Mouse (Mus musculus) lung, postnatal 0 days (tissue): ENCODE results near the gene Ccdc117. TPM values are rescaled to one million over a fixed set of nuclear protein-coding genes. Genes with fewer than 3 reads are reported as not detected.

Experiments
- ATAC-seq: fragments of 200-750 bp; cut with Nextera tagmentation; 2 replicates; pipeline ENCODE4 v1.8.0; 2017; ENCODE audit warnings: moderate library complexity
- DNase-seq: peaks from one replicate; pipeline ENCODE4 v3.0.0-alpha.2; 2016; ENCODE audit warnings: low spot score
- H3K27ac ChIP-seq: fragments of 300-500 bp; sonication (generic); 2 replicates; pipeline ENCODE4 v1.5.1; 2014; ENCODE audit warnings: antibody characterized with exemption, mild to moderate bottlenecking, low read length, mixed read lengths
- H3K27me3 ChIP-seq: fragments of 300-500 bp; sonication (generic); replicated peaks from 2 replicates; pipeline ENCODE4 v1.6.1; 2014; ENCODE audit warnings: low read length, mixed read lengths; ENCODE audit not compliant: insufficient read depth
- H3K36me3 ChIP-seq: fragments of 300-500 bp; sonication (generic); 2 replicates; pipeline ENCODE4 v1.6.1; 2014; ENCODE audit warnings: low read length, mixed read lengths; ENCODE audit not compliant: insufficient read depth
- H3K4me1 ChIP-seq: fragments of 300-500 bp; sonication (generic); 2 replicates; pipeline ENCODE4 v1.6.1; 2014; ENCODE audit warnings: antibody characterized with exemption, low read depth, low read length, mixed read lengths; ENCODE audit not compliant: insufficient read depth
- H3K4me2 ChIP-seq: fragments of 300-500 bp; sonication (generic); replicated peaks from 2 replicates; pipeline ENCODE4 v1.6.1; 2014; ENCODE audit warnings: low read depth, mild to moderate bottlenecking, low read length, moderate library complexity, mixed read lengths
- H3K4me3 ChIP-seq: fragments of 300-500 bp; sonication (generic); 2 replicates; pipeline ENCODE4 v1.5.1; 2014; ENCODE audit warnings: low read depth, low read length
- H3K9ac ChIP-seq: fragments of 300-500 bp; sonication (generic); replicated peaks from 2 replicates; pipeline ENCODE4 v1.6.1; 2014; ENCODE audit warnings: low read depth, mild to moderate bottlenecking
- H3K9me3 ChIP-seq: fragments of 300-500 bp; sonication (generic); 2 replicates; pipeline ENCODE4 v1.6.1; 2016; ENCODE audit warnings: low read length, mixed read lengths
- CTCF ChIP-seq: IDR thresholded peaks from 2 replicates; pipeline ENCODE4 v1.5.1; 2016; ENCODE audit warnings: antibody characterized with exemption, mild to moderate bottlenecking
- EP300 ChIP-seq: IDR thresholded peaks from 2 replicates; pipeline ENCODE4 v1.6.1; 2016; ENCODE audit warnings: antibody characterized with exemption, mild to moderate bottlenecking, control low read depth
- WGBS: fragments of 180-500 bp; shearing (Covaris S2); extraction: QIAGEN DNeasy Blood & Tissue Kit; methylation state at CpG from one replicate; pipeline ENCODE4 v1.1.7; 2014; 5-methylcytosine and 5-hydroxymethylcytosine counted together
- polyA plus RNA-seq: library from polyadenylated mRNA; unstranded; fragments of >200 nt; fragmentation: Nextera tagmentation; extraction: Ambion mirVana; gene quantifications from 2 replicates; pipeline ENCODE4 v1.2.1, GENCODE M21; 2015

Gene Ccdc117
- polyA plus RNA-seq = 13.4 and 13.9 TPM in 2 replicates

- Histone ChIP-seq H3K4me1 (peaks cover 5% of the 10 kb centered on the region; the same call in 1 of the 2 replicates), H3K9me3 (no peaks in the 10 kb centered on the region), H3K27ac (peak within 1 kb of the TSS; percentile 86), H3K27me3 (no peaks in the 10 kb centered on the region), H3K9ac (peak within 1 kb of the TSS; percentile 85), H3K36me3 (no peaks in the 10 kb centered on the region), H3K4me2 (peak within 1 kb of the TSS; percentile 80), H3K4me3 (peak within 1 kb of the TSS; percentile 84)
- peak; percentile 98 for DNase-seq
- peak; percentile 99 for ATAC-seq
- under 1% methylated on average over 63 of the region's 65 CpGs for WGBS
- TF ChIP-seq EP300 (no peak; the same call in 1 of the 2 replicates), CTCF (peak; percentile 60)
Observed at GRCm38 (mm10) chr11:5541799-5542481, at the start of gene Ccdc117. Gene Ccdc117 (minus strand): TSS chr11:5542187.

DNA sequence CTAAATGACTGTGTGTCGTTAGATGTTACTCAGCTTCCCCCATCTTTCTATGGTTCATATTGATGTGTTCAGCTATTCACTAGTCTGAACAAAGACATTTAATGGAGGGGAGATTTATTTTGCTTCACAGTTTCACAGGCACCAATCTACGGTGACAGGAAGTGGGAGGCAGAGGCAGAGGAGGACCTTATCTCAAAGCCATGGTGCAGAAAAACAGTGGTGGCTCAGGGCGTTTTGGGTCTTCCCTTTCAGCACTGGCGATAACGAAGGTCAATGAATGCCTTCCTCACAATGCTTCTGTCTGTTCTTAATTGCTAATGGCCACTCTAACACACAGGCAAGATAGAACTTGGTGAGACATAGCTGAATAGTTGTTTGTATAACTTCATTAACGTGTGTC, 33.1 kb upstream of the Ccdc117 start:
- no peak overlapping the region for H3K9ac ChIP-seq
- WGBS = 54% methylated on average over 6 of the region's 6 CpGs
- TF ChIP-seq CTCF (no peak), EP300 (no peak)
- no peaks in the 10 kb centered on the region for H3K27me3 ChIP-seq
- no peak overlapping the region for H3K4me3 ChIP-seq
- no peaks in the 10 kb centered on the region for H3K9me3 ChIP-seq
- H3K27ac ChIP-seq = no peak overlapping the region
- no peaks in the 10 kb centered on the region for H3K36me3 ChIP-seq
- DNase-seq (no peak), ATAC-seq (no peak)
- H3K4me2 ChIP-seq = no peak overlapping the region
- no peaks in the 10 kb centered on the region for H3K4me1 ChIP-seq

DNA sequence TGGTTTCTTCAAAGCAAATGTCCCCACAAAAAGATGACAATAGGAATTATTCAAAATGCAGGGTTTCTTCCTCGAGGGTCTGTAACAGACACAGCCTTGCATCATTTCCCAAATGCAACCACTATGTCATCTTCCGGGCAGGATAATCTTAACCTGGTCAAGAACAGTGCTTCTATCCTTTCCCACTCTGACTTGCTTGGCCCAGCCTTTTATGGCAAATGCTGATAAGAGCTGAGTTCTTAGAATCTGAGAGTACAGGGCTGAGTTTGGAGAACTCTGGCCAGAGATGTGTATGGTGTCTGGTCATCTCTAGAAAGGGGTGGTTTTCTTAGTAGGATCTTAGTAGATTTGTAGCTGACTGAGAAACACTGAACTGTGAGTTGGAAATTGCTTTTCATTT, 31.8 kb upstream of the Ccdc117 start:
- H3K4me3 ChIP-seq = no peak overlapping the region
- TF ChIP-seq EP300 (no peak), CTCF (no peak)
- H3K36me3 ChIP-seq = no peaks in the 10 kb centered on the region
- WGBS = 69% methylated on average over 2 of the region's 2 CpGs
- no peak overlapping the region for H3K4me2 ChIP-seq
- H3K9ac ChIP-seq = no peak overlapping the region
- no peak overlapping the region for H3K27ac ChIP-seq
- H3K9me3 ChIP-seq = no peaks in the 10 kb centered on the region
- ATAC-seq (no peak), DNase-seq (no peak)
- no peaks in the 10 kb centered on the region for H3K27me3 ChIP-seq
- H3K4me1 ChIP-seq = no peaks in the 10 kb centered on the region

DNA sequence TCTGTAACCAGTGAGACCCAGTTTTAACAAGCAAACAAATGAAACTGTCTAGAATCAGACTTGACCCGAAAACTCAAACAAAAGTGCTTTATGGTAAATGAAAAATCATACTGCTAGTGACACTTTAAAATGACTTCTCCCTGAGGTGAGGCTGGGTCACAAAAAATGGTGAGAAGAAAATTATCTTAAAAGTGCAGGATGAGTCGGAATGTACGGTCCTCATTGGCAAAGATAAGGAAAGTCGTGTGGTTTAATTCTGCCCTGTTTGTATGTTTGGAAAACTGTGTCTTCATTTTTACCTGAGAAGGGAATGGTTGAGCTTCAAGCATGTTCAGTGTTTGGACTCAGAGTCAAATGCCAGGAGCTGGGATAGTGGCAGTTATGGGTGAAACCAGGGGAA, 29.9 kb upstream of the Ccdc117 start:
- 84% methylated on average over 4 of the region's 4 CpGs for WGBS
- Histone ChIP-seq H3K9me3 (no peaks in the 10 kb centered on the region), H3K36me3 (no peaks in the 10 kb centered on the region), H3K4me1 (no peaks in the 10 kb centered on the region), H3K9ac (no peak overlapping the region), H3K4me3 (no peak overlapping the region), H3K27me3 (no peaks in the 10 kb centered on the region), H3K27ac (no peak overlapping the region), H3K4me2 (no peak overlapping the region)
- DNase-seq (no peak), ATAC-seq (no peak)
- no peak for TF ChIP-seq EP300
- TF ChIP-seq CTCF = no peak

- no peak for TF ChIP-seq EP300
- TF ChIP-seq CTCF = no peak
- H3K9me3 ChIP-seq = no peaks in the 10 kb centered on the region
- no peak within 1 kb of the TSS for H3K9ac ChIP-seq
- no peak within 1 kb of the TSS for H3K4me2 ChIP-seq
- ATAC-seq = no peak
- H3K36me3 ChIP-seq = no peaks in the 10 kb centered on the region
- H3K4me1 ChIP-seq = no peaks in the 10 kb centered on the region
- H3K4me3 ChIP-seq = no peak within 1 kb of the TSS
- H3K27ac ChIP-seq = no peak within 1 kb of the TSS
- 80% methylated on average over 12 of the region's 12 CpGs for WGBS
- H3K27me3 ChIP-seq = no peaks in the 10 kb centered on the region
- DNase-seq = no peak
Observed at GRCm38 (mm10) chr11:5569474-5569873, 27.5 kb upstream of the Ccdc117 start, which contains the start of gene Ankrd36. Gene Ankrd36 (plus strand): TSS chr11:5569684.

GRCm38 (mm10) chr11:5568082-5568481, 26.1 kb upstream of the Ccdc117 start:
- ATAC-seq = no peak
- H3K9ac ChIP-seq = no peak overlapping the region
- 96% methylated on average over 5 of the region's 5 CpGs for WGBS
- no peak overlapping the region for H3K4me3 ChIP-seq
- no peak overlapping the region for H3K4me2 ChIP-seq
- no peak for DNase-seq
- no peaks in the 10 kb centered on the region for H3K36me3 ChIP-seq
- H3K9me3 ChIP-seq = no peaks in the 10 kb centered on the region
- H3K4me1 ChIP-seq = no peaks in the 10 kb centered on the region
- H3K27me3 ChIP-seq = no peaks in the 10 kb centered on the region
- no peak for TF ChIP-seq EP300
- H3K27ac ChIP-seq = no peak overlapping the region
